Mouse (Mus musculus): ENCODE measurements around the gene Mrgbp.

DNA sequence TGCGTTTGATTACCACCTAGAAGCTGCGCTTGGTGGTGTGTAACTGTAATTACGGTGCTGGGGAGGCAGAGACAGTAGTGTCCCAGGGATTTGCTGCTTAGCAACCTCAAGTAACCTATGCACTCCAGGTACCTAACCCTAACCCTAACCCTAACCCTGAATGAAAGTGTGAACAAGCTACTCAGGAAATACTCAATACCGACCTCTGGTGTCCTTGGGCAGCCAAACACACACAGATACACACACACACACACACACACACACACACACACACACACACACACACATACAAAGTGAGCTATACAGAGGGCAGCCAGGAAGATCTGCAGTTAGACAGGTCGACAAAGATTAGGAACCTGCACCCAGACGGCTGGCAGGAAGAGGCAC is 7.6 kb downstream of the Mrgbp start:
- TF ChIP-seq CTCF (IDR thresholded peaks at IDR 0.05; ENCODE audit: extremely low read depth, insufficient read depth, insufficient read length, insufficient replicate concordance) (no peak), POLR2A (IDR thresholded peaks at IDR 0.05; ENCODE audit: low read depth, low read length) (no peak)
